Mouse (Mus musculus): ENCODE measurements around the gene RPS10-NUDT3. TPM values are rescaled to one million over a fixed set of nuclear protein-coding genes. Genes with fewer than 3 reads are reported as not detected.
"Not testable (repeated sequence)": the region's sequence is repeated elsewhere in the genome, so short reads cannot be mapped to it uniquely, and the experiment has no call there.

Gene RPS10-NUDT3
- polyA plus RNA-seq, 1 experiment from 2014 or later = not detected

DNA sequence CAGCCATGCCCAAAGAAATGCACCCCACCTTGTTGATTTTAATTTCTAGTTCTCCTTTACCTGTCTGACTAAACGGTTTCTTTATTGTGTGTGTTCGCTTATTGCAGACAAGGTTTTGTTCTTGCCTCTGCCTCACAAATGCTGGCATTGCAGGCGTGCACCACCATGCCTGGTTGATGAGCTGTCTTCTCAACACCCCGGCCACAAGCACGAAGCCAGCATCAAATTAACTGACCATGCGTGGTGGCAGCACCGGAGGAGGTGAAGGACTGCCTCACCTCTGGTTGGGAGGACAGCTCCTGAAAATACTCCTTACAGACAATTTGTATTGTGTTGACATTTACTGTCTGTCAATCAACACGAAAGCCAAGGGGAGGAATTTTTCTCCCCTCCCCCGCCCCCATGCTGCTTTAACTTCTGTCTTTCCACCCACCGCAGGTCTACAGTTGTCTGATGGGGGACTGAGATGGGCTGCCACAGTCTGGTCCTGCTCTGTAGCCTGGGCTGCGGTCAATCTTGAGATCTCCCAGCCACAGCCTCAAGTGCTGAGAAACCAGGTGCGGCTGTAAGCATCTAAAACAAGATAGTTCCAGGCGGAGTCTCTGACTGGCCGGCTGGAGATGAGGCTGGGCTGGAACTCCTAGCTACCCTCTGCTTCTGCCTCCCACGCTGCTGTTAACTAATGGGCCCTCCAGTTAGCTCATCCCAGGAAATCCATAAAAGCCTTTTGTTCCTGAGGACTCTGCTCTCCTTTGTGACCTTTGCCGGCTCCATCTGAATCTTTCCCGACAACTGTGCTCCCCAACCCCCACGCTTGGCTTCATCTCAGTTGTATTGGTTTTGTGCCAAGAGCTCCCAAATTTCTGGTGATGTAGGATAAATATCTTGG, 1.4 kb upstream of the RPS10-NUDT3 start, which contains the start of gene Rps10:
Gene Rps10, minus strand, starts transcription at position 538 of the 889 bp plus-strand sequence.
- peak within 1 kb of the TSS; percentile 91; the same call in 1 of the 2 replicates for H3K9ac ChIP-seq (ENCODE audit: low read depth, low read length)
- ATAC-seq (replicated peaks; ENCODE audit: low FRiP score) (no peak), DNase-seq (ENCODE audit: low spot score) (no peak)
- no peaks in the 10 kb centered on the region for H3K27me3 ChIP-seq (replicated peaks; ENCODE audit: control insufficient read depth, insufficient read depth, low read length)
- peak within 1 kb of the TSS; percentile 75 for H3K4me3 ChIP-seq (ENCODE audit: low read depth, low read length)
- H3K4me1 ChIP-seq (replicated peaks; ENCODE audit: control insufficient read depth, insufficient read depth, low read length) = peaks cover 31% of the 10 kb centered on the region
- H3K4me2 ChIP-seq = peak within 1 kb of the TSS; percentile 89
- no peaks in the 10 kb centered on the region for H3K9me3 ChIP-seq (ENCODE audit: control insufficient read depth, low read length)
- H3K36me3 ChIP-seq (ENCODE audit: control insufficient read depth, insufficient read depth, low read length) = peaks cover 26% of the 10 kb centered on the region
- peak within 1 kb of the TSS; percentile 69 for H3K27ac ChIP-seq (ENCODE audit: low read depth, low read length)
- 46% methylated on average over 18 of the region's 18 CpGs for WGBS

DNA sequence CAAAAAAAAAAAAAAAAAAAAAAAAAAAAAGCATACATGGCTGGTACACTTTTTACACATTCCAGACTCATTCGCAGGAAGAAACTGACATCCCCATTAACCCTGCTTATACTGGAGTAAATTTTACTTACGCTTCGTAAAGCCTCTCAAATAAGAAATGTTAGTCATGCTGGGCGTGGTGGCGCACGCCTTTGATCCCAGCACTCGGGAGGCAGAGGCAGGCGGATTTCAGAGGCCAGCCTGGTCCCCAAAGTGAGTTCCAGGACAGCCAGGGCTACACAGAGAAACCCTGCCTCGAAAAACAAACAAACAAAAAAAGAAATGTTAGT, 517 bp upstream of the RPS10-NUDT3 start:
- not testable (repeated sequence) for H3K9me3 ChIP-seq (ENCODE audit: control insufficient read depth, low read length); DNase-seq (ENCODE audit: low spot score); H3K27me3 ChIP-seq (replicated peaks; ENCODE audit: control insufficient read depth, insufficient read depth, low read length)
- Histone ChIP-seq H3K4me3 (ENCODE audit: low read depth, low read length) (peak overlapping the region; percentile 75), H3K9ac (ENCODE audit: low read depth, low read length) (peak overlapping the region; percentile 91), H3K4me2 (peak overlapping the region; percentile 89), H3K4me1 (replicated peaks; ENCODE audit: control insufficient read depth, insufficient read depth, low read length) (peaks cover 31% of the 10 kb centered on the region), H3K27ac (ENCODE audit: low read depth, low read length) (peak overlapping the region; percentile 82; the same call in 1 of the 2 replicates), H3K36me3 (ENCODE audit: control insufficient read depth, insufficient read depth, low read length) (peaks cover 34% of the 10 kb centered on the region)
- ATAC-seq (replicated peaks; ENCODE audit: low FRiP score) = peak; percentile 4; the same call in 1 of the 2 replicates
- WGBS = 38% methylated on average over 9 of the region's 9 CpGs

DNA sequence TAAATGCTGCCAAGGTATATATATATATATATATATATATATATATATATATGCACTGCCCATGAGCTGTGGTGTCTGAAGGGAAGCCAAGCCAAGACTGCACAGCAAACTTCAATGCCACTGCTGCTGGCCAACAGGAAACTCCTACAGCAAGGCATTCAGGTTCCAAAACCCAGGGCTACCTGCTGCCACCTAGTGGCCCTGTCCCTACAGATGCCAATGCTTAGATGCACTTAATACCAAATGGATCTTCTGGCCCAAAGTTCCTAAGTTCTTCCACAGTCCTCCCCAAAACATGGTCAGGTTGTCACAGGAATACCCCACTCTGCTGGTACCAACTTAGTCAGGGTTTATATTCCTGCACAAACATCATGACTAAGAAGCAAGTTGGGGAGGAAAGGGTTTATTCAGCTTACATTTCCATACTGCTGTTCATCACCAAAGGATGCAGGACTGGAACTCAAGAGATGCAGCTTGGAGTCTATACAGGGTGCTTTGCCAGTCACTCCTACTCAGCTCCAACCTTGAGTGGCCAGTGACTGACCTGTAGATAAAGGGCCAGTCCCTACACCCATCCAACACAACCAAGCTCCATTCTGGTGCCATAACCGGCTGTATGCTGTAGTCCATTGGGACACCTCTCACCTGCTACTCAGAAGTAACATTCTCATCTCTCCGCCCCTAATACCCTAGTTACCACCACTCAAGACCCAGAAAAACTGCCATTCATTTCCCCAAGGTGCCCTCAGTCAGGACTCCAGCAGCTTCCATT, 5.6 kb downstream of the RPS10-NUDT3 start:
- H3K4me1 ChIP-seq (replicated peaks; ENCODE audit: control insufficient read depth, insufficient read depth, low read length) = peaks cover 22% of the 10 kb centered on the region
- no peak overlapping the region for H3K9ac ChIP-seq (ENCODE audit: low read depth, low read length)
- no peak overlapping the region for H3K4me3 ChIP-seq (ENCODE audit: low read depth, low read length)
- peak; percentile 53 for ATAC-seq (replicated peaks; ENCODE audit: low FRiP score)
- H3K4me2 ChIP-seq = no peak overlapping the region
- H3K9me3 ChIP-seq (ENCODE audit: control insufficient read depth, low read length) = no peaks in the 10 kb centered on the region
- WGBS = 67% methylated on average over 2 of the region's 2 CpGs
- H3K27me3 ChIP-seq (replicated peaks; ENCODE audit: control insufficient read depth, insufficient read depth, low read length) = no peaks in the 10 kb centered on the region
- peak overlapping the region; percentile 21; the same call in 1 of the 2 replicates for H3K27ac ChIP-seq (ENCODE audit: low read depth, low read length)
- DNase-seq (ENCODE audit: low spot score) = peak; percentile 65
- H3K36me3 ChIP-seq (ENCODE audit: control insufficient read depth, insufficient read depth, low read length) = peaks cover 36% of the 10 kb centered on the region

DNA sequence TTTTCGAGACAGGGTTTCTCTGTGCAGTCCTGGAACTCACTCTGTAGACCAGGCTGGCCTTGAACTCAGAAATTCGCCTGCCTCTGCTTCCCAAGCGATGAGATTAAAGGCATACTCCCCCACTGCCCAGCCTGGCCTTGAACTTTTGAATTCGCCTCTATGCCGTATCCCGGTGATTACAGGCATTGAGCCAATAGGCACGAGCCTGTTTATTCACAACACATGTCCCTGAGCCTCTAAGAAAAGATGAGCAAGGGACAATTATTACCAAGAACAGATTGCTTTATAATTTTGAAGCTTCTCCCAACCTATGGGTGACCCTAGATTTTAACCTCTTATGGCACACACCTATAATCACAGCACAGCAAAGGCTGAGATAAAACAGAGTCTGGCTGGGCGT, 6.6 kb downstream of the RPS10-NUDT3 start:
- Histone ChIP-seq H3K4me1 (replicated peaks; ENCODE audit: control insufficient read depth, insufficient read depth, low read length) (peaks cover 23% of the 10 kb centered on the region), H3K27me3 (replicated peaks; ENCODE audit: control insufficient read depth, insufficient read depth, low read length) (no peaks in the 10 kb centered on the region), H3K36me3 (ENCODE audit: control insufficient read depth, insufficient read depth, low read length) (peaks cover 31% of the 10 kb centered on the region), H3K4me2 (no peak overlapping the region), H3K9ac (ENCODE audit: low read depth, low read length) (no peak overlapping the region), H3K9me3 (ENCODE audit: control insufficient read depth, low read length) (no peaks in the 10 kb centered on the region), H3K27ac (ENCODE audit: low read depth, low read length) (no peak overlapping the region), H3K4me3 (ENCODE audit: low read depth, low read length) (no peak overlapping the region)
- WGBS = 88% methylated on average over 8 of the region's 8 CpGs
- ATAC-seq (replicated peaks; ENCODE audit: low FRiP score) = no peak
- DNase-seq (ENCODE audit: low spot score) = no peak

DNA sequence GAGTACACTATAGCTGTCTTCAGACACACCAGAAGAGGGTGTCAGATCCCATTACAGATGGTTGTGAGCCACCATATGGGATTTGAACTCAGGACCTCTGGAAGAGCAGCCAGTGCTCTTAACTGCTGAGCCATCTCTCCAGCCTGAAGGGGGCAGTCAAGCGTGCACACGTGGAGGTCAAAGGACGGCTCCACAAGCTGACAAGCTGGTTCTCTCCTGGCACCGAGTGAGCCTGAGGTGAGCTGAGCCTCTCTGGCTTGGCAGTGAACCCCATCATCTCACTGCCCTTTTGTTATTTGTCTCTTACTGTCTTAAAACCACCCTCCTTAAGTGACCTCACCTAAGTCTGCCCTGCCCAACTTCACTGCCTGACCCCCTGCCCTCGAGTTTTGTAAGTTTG, 7.6 kb downstream of the RPS10-NUDT3 start:
- ATAC-seq (replicated peaks; ENCODE audit: low FRiP score) (no peak), DNase-seq (ENCODE audit: low spot score) (no peak)
- Histone ChIP-seq H3K4me1 (replicated peaks; ENCODE audit: control insufficient read depth, insufficient read depth, low read length) (peaks cover 15% of the 10 kb centered on the region), H3K27ac (ENCODE audit: low read depth, low read length) (no peak overlapping the region), H3K9me3 (ENCODE audit: control insufficient read depth, low read length) (no peaks in the 10 kb centered on the region), H3K9ac (ENCODE audit: low read depth, low read length) (no peak overlapping the region), H3K27me3 (replicated peaks; ENCODE audit: control insufficient read depth, insufficient read depth, low read length) (no peaks in the 10 kb centered on the region), H3K36me3 (ENCODE audit: control insufficient read depth, insufficient read depth, low read length) (peaks cover 22% of the 10 kb centered on the region), H3K4me3 (ENCODE audit: low read depth, low read length) (no peak overlapping the region), H3K4me2 (no peak overlapping the region)
- 49% methylated on average over 5 of the region's 5 CpGs for WGBS

DNA sequence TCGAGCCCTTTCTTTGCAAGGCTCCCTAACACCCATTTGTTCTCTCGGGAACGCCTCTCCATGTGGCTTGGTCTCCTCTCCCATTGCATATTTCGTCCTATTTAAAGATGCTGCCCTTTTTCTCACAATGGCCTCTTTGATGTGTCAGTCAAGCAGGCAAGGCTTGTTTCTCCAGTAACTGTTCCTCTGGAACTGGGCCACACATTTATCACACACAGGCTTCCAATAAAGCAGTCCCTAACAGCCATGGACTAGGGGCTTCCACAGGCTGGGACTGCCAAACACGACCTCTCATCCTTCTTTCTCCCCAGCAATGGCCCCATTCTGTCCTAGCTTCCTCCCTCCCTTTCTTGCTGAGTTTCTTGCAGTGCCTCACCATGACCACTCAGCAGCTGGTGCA, 8.3 kb downstream of the RPS10-NUDT3 start:
- Histone ChIP-seq H3K27ac (ENCODE audit: low read depth, low read length) (no peak overlapping the region), H3K4me1 (replicated peaks; ENCODE audit: control insufficient read depth, insufficient read depth, low read length) (peaks cover 11% of the 10 kb centered on the region), H3K27me3 (replicated peaks; ENCODE audit: control insufficient read depth, insufficient read depth, low read length) (no peaks in the 10 kb centered on the region), H3K36me3 (ENCODE audit: control insufficient read depth, insufficient read depth, low read length) (peaks cover 14% of the 10 kb centered on the region), H3K9ac (ENCODE audit: low read depth, low read length) (no peak overlapping the region), H3K4me2 (no peak overlapping the region), H3K9me3 (ENCODE audit: control insufficient read depth, low read length) (no peaks in the 10 kb centered on the region), H3K4me3 (ENCODE audit: low read depth, low read length) (no peak overlapping the region)
- DNase-seq (ENCODE audit: low spot score) = no peak
- ATAC-seq (replicated peaks; ENCODE audit: low FRiP score) = no peak
- 53% methylated on average over 5 of the region's 5 CpGs for WGBS

DNA sequence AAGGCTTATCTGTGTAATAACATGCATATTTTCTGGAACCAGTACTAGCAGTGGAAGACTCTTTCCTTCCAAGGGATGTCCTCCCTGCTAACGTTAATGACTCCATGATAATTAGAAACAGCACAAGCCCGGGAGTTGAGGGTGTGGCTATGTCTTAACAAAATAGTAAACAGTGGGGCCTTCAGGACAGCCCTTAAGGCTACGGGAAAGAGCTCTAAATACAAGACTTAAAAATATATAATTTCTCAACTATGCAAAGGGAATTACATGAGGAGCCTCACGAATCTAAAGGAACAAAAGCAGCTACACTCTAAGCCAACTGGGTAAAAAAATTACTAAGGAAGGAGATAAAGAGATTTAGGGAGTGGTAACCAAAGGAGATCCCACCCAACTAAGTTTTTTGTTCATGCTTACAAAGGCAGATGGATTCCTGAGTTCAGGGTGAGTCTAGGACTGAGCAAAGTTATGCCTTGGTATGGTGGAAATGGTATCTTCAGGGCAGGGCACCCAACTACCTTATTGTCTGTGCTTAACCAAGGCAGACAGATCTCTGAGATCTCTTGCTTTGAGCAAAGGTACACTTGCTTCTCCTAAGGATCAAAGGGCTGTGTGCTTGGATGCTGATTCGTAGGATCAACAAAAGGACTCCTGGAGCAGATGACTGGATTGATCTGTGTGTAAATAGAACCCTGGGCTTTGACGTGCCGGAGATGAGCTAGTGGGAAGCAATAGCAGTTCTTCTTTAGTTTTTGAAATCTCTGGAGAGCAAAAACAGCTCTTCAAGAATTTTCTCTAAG, 9.4 kb downstream of the RPS10-NUDT3 start:
- H3K4me2 ChIP-seq = no peak overlapping the region
- no peaks in the 10 kb centered on the region for H3K9me3 ChIP-seq (ENCODE audit: control insufficient read depth, low read length)
- no peak overlapping the region for H3K4me3 ChIP-seq (ENCODE audit: low read depth, low read length)
- H3K36me3 ChIP-seq (ENCODE audit: control insufficient read depth, insufficient read depth, low read length) = peaks cover 4% of the 10 kb centered on the region
- H3K27me3 ChIP-seq (replicated peaks; ENCODE audit: control insufficient read depth, insufficient read depth, low read length) = no peaks in the 10 kb centered on the region
- 49% methylated on average over 7 of the region's 7 CpGs for WGBS
- no peak overlapping the region for H3K27ac ChIP-seq (ENCODE audit: low read depth, low read length)
- DNase-seq (ENCODE audit: low spot score) (no peak), ATAC-seq (replicated peaks; ENCODE audit: low FRiP score) (no peak)
- peaks cover 19% of the 10 kb centered on the region for H3K4me1 ChIP-seq (replicated peaks; ENCODE audit: control insufficient read depth, insufficient read depth, low read length)
- no peak overlapping the region for H3K9ac ChIP-seq (ENCODE audit: low read depth, low read length)

Data from liver, embryonic 11.5 days (tissue).